Mouse (Mus musculus): ENCODE results near the gene Tbc1d25. TPM values are rescaled to one million over a fixed set of nuclear protein-coding genes. Genes with fewer than 3 reads are reported as not detected.

Gene Tbc1d25
- polyA plus RNA-seq, 1 experiment from 2014 or later: 10.4 TPM

GRCm38 (mm10) chrX:8132017-8132976 lies 43.7 kb downstream of the Tbc1d25 start, which contains the start of gene Wdr13:
Gene Wdr13, minus strand, starts transcription at chrX:8132892.
- Histone ChIP-seq H3K27ac (ENCODE audit: low read depth, low read length) (peak within 1 kb of the TSS; percentile 98), H3K27me3 (ENCODE audit: control insufficient read depth, insufficient read depth, low read length) (no peaks in the 10 kb centered on the region), H3K4me1 (ENCODE audit: control insufficient read depth, insufficient read depth, low read length) (0 out of 2 replicates have a peak, but pooled peaks cover 2% of the 10 kb centered on the region), H3K9ac (ENCODE audit: low read depth, low read length) (peak within 1 kb of the TSS; percentile 76), H3K4me2 (peak within 1 kb of the TSS; percentile 68), H3K36me3 (ENCODE audit: control insufficient read depth, insufficient read depth, low read length) (no peaks in the 10 kb centered on the region), H3K4me3 (ENCODE audit: low read depth, low read length) (peak within 1 kb of the TSS; percentile 52), H3K9me3 (replicated peaks; ENCODE audit: control insufficient read depth, low read length) (no peaks in the 10 kb centered on the region)
- peak; percentile 87 for ATAC-seq (replicated peaks; ENCODE audit: insufficient number of reproducible peaks, low FRiP score, low TSS enrichment)
- WGBS (ENCODE audit: insufficient replicate concordance): 10% methylated on average over 40 of the region's 40 CpGs

- no peaks in the 10 kb centered on the region for H3K36me3 ChIP-seq (ENCODE audit: control insufficient read depth, insufficient read depth, low read length)
- H3K9me3 ChIP-seq (replicated peaks; ENCODE audit: control insufficient read depth, low read length): no peaks in the 10 kb centered on the region
- 0 out of 2 replicates have a peak, but pooled peaks cover 2% of the 10 kb centered on the region for H3K4me1 ChIP-seq (ENCODE audit: control insufficient read depth, insufficient read depth, low read length)
- H3K9ac ChIP-seq (ENCODE audit: low read depth, low read length): no peak overlapping the region
- 0 out of 2 replicates have a peak overlapping the region, but pooled peaks have one; percentile 22 for H3K27ac ChIP-seq (ENCODE audit: low read depth, low read length)
- H3K4me3 ChIP-seq (ENCODE audit: low read depth, low read length): peak overlapping the region; percentile 52
- 85% methylated on average over 17 of the region's 17 CpGs for WGBS (ENCODE audit: insufficient replicate concordance)
- ATAC-seq (replicated peaks; ENCODE audit: insufficient number of reproducible peaks, low FRiP score, low TSS enrichment): no peak
- H3K27me3 ChIP-seq (ENCODE audit: control insufficient read depth, insufficient read depth, low read length): no peaks in the 10 kb centered on the region
- peak overlapping the region; percentile 68 for H3K4me2 ChIP-seq
These were observed 44.6 kb downstream of the Tbc1d25 start for GRCm38 (mm10) chrX:8131393-8131792.

- H3K4me2 ChIP-seq: no peak overlapping the region
- H3K27me3 ChIP-seq (ENCODE audit: control insufficient read depth, insufficient read depth, low read length): no peaks in the 10 kb centered on the region
- H3K9ac ChIP-seq (ENCODE audit: low read depth, low read length): no peak overlapping the region
- H3K9me3 ChIP-seq (replicated peaks; ENCODE audit: control insufficient read depth, low read length): no peaks in the 10 kb centered on the region
- no peak overlapping the region for H3K4me3 ChIP-seq (ENCODE audit: low read depth, low read length)
- H3K4me1 ChIP-seq (ENCODE audit: control insufficient read depth, insufficient read depth, low read length): no peaks in the 10 kb centered on the region
- WGBS (ENCODE audit: insufficient replicate concordance): 78% methylated on average over 7 of the region's 7 CpGs
- H3K27ac ChIP-seq (ENCODE audit: low read depth, low read length): no peak overlapping the region
- peaks cover 5% of the 10 kb centered on the region for H3K36me3 ChIP-seq (ENCODE audit: control insufficient read depth, insufficient read depth, low read length)
- no peak for ATAC-seq (replicated peaks; ENCODE audit: insufficient number of reproducible peaks, low FRiP score, low TSS enrichment)
These were observed 50.7 kb downstream of the Tbc1d25 start for GRCm38 (mm10) chrX:8125235-8125634.

- WGBS (ENCODE audit: insufficient replicate concordance): 81% methylated on average over 6 of the region's 6 CpGs
- Histone ChIP-seq H3K9me3 (replicated peaks; ENCODE audit: control insufficient read depth, low read length) (no peaks in the 10 kb centered on the region), H3K27ac (ENCODE audit: low read depth, low read length) (no peak overlapping the region), H3K36me3 (ENCODE audit: control insufficient read depth, insufficient read depth, low read length) (peaks cover 5% of the 10 kb centered on the region), H3K4me3 (ENCODE audit: low read depth, low read length) (no peak overlapping the region), H3K4me2 (no peak overlapping the region), H3K27me3 (ENCODE audit: control insufficient read depth, insufficient read depth, low read length) (no peaks in the 10 kb centered on the region), H3K4me1 (ENCODE audit: control insufficient read depth, insufficient read depth, low read length) (no peaks in the 10 kb centered on the region), H3K9ac (ENCODE audit: low read depth, low read length) (no peak overlapping the region)
- no peak for ATAC-seq (replicated peaks; ENCODE audit: insufficient number of reproducible peaks, low FRiP score, low TSS enrichment)
These were observed 52.0 kb downstream of the Tbc1d25 start for GRCm38 (mm10) chrX:8123821-8124470.

GRCm38 (mm10) chrX:8117264-8117663 lies 58.7 kb downstream of the Tbc1d25 start:
- no peak overlapping the region for H3K27ac ChIP-seq (ENCODE audit: low read depth, low read length)
- H3K9me3 ChIP-seq (replicated peaks; ENCODE audit: control insufficient read depth, low read length): no peaks in the 10 kb centered on the region
- H3K9ac ChIP-seq (ENCODE audit: low read depth, low read length): no peak overlapping the region
- no peak overlapping the region for H3K4me2 ChIP-seq
- ATAC-seq (replicated peaks; ENCODE audit: insufficient number of reproducible peaks, low FRiP score, low TSS enrichment): no peak
- no peaks in the 10 kb centered on the region for H3K36me3 ChIP-seq (ENCODE audit: control insufficient read depth, insufficient read depth, low read length)
- no peaks in the 10 kb centered on the region for H3K4me1 ChIP-seq (ENCODE audit: control insufficient read depth, insufficient read depth, low read length)
- no peaks in the 10 kb centered on the region for H3K27me3 ChIP-seq (ENCODE audit: control insufficient read depth, insufficient read depth, low read length)
- no peak overlapping the region for H3K4me3 ChIP-seq (ENCODE audit: low read depth, low read length)

GRCm38 (mm10) chrX:8115275-8115674 lies 60.7 kb downstream of the Tbc1d25 start:
- Histone ChIP-seq H3K36me3 (ENCODE audit: control insufficient read depth, insufficient read depth, low read length) (no peaks in the 10 kb centered on the region), H3K27me3 (ENCODE audit: control insufficient read depth, insufficient read depth, low read length) (no peaks in the 10 kb centered on the region), H3K9ac (ENCODE audit: low read depth, low read length) (no peak overlapping the region), H3K4me2 (no peak overlapping the region), H3K4me3 (ENCODE audit: low read depth, low read length) (no peak overlapping the region), H3K9me3 (replicated peaks; ENCODE audit: control insufficient read depth, low read length) (no peaks in the 10 kb centered on the region), H3K27ac (ENCODE audit: low read depth, low read length) (no peak overlapping the region), H3K4me1 (ENCODE audit: control insufficient read depth, insufficient read depth, low read length) (no peaks in the 10 kb centered on the region)
- WGBS (ENCODE audit: insufficient replicate concordance): 64% methylated on average over 4 of the region's 4 CpGs
- no peak for ATAC-seq (replicated peaks; ENCODE audit: insufficient number of reproducible peaks, low FRiP score, low TSS enrichment)

GRCm38 (mm10) chrX:8105019-8105418 lies 71.0 kb downstream of the Tbc1d25 start:
- Histone ChIP-seq H3K27ac (ENCODE audit: low read depth, low read length) (no peak overlapping the region), H3K9me3 (replicated peaks; ENCODE audit: control insufficient read depth, low read length) (no peaks in the 10 kb centered on the region), H3K27me3 (ENCODE audit: control insufficient read depth, insufficient read depth, low read length) (no peaks in the 10 kb centered on the region), H3K36me3 (ENCODE audit: control insufficient read depth, insufficient read depth, low read length) (no peaks in the 10 kb centered on the region), H3K9ac (ENCODE audit: low read depth, low read length) (no peak overlapping the region), H3K4me3 (ENCODE audit: low read depth, low read length) (no peak overlapping the region), H3K4me2 (no peak overlapping the region), H3K4me1 (ENCODE audit: control insufficient read depth, insufficient read depth, low read length) (no peaks in the 10 kb centered on the region)
- ATAC-seq (replicated peaks; ENCODE audit: insufficient number of reproducible peaks, low FRiP score, low TSS enrichment): no peak
- 91% methylated on average over 3 of the region's 3 CpGs for WGBS (ENCODE audit: insufficient replicate concordance)

Data from heart, embryonic 11.5 days (tissue).